Mouse (Mus musculus) MEL (cell line): ENCODE data around the gene Tmem179b. TPM values are rescaled to one million over a fixed set of nuclear protein-coding genes. Genes with fewer than 3 reads are reported as not detected.
A peak's percentile ranks its signal among the peaks of the same experiment; 100 is the strongest.
"Not testable (repeated sequence)": the region's sequence is repeated elsewhere in the genome, so short reads cannot be mapped to it uniquely, and the experiment has no call there.

ENCODE experiments used
- DNase-seq: peaks from one replicate; pipeline ENCODE4 v3.0.0; 2011; ENCODE audit warnings: low read depth, low spot score
- H3K27ac ChIP-seq: 2 replicates; pipeline ENCODE4 v1.5.1; 2012; ENCODE audit warnings: low read depth, mild to moderate bottlenecking, control low read depth, low read length, moderate library complexity; ENCODE audit not compliant: control insufficient read depth
- H3K27me3 ChIP-seq, 2 experiments: fragments of 150-350 bp in 1 of 2; sonication (generic) in 1 of 2; 2 replicates each; pipeline ENCODE4 v1.6.1; 2012; ENCODE audit warnings: low read length in 2 of 2, mild to moderate bottlenecking in 2 of 2, improper control_type of control experiment in 1 of 2, moderate library complexity in 1 of 2; ENCODE audit not compliant: insufficient read depth in 2 of 2, control insufficient read depth in 1 of 2
- H3K36me3 ChIP-seq, 2 experiments: 2 replicates each; pipeline ENCODE4 v1.6.1; 2012 to 2014; ENCODE audit warnings: low read length in 2 of 2, improper control_type of control experiment in 1 of 2, inconsistent platforms in 1 of 2, mild to moderate bottlenecking in 1 of 2; ENCODE audit not compliant: insufficient read depth in 2 of 2, control insufficient read depth in 1 of 2
- H3K4me1 ChIP-seq, 2 experiments: fragments of 150-350 bp in 1 of 2; sonication (generic) in 1 of 2; 2 replicates each; pipeline ENCODE4 v1.6.1; 2012; ENCODE audit warnings: low read length in 2 of 2, improper control_type of control experiment in 1 of 2, mild to moderate bottlenecking in 1 of 2; ENCODE audit not compliant: insufficient read depth in 2 of 2, control insufficient read depth in 1 of 2
- H3K4me3 ChIP-seq, 2 experiments: fragments of 150-350 bp in 1 of 2; sonication (generic) in 1 of 2; 2 replicates each; pipeline ENCODE4 v1.5.1; 2012; ENCODE audit warnings: low read depth in 2 of 2, low read length in 2 of 2, mild to moderate bottlenecking in 2 of 2, moderate library complexity in 2 of 2, control low read depth in 1 of 2, improper control_type of control experiment in 1 of 2; ENCODE audit not compliant: control insufficient read depth in 1 of 2, insufficient read depth in 1 of 2
- H3K79me2 ChIP-seq: 2 replicates; pipeline ENCODE4 v1.6.1; 2012; ENCODE audit warnings: mild to moderate bottlenecking, low read length, moderate library complexity; ENCODE audit not compliant: control insufficient read depth, poor library complexity, insufficient read depth
- H3K9ac ChIP-seq: 2 replicates; pipeline ENCODE4 v1.6.1; 2012; ENCODE audit warnings: low read depth, mild to moderate bottlenecking, control low read depth, low read length, moderate library complexity; ENCODE audit not compliant: control insufficient read depth, poor library complexity, severe bottlenecking
- H3K9me3 ChIP-seq: fragments of 150-350 bp; sonication (generic); replicated peaks from 2 replicates; pipeline ENCODE4 v1.6.1; 2012; ENCODE audit warnings: mild to moderate bottlenecking, low read length, improper control_type of control experiment, moderate library complexity; ENCODE audit not compliant: insufficient read depth
- BHLHE40 ChIP-seq: IDR thresholded peaks from 2 replicates; pipeline ENCODE4 v1.6.1; 2012; ENCODE audit warnings: low read depth, mild to moderate bottlenecking, inconsistent platforms, low read length, improper control_type of control experiment, borderline replicate concordance
- CHD2 ChIP-seq: IDR thresholded peaks from 2 replicates; pipeline ENCODE4 v1.6.1; 2011; ENCODE audit warnings: low read length, improper control_type of control experiment
- MAX ChIP-seq: IDR thresholded peaks from 2 replicates; pipeline ENCODE4 v1.6.1; 2011; ENCODE audit warnings: low read length, improper control_type of control experiment
- MYB ChIP-seq: IDR thresholded peaks from 2 replicates; pipeline ENCODE4 v1.6.1; 2011; ENCODE audit warnings: mild to moderate bottlenecking, low read depth, low read length, improper control_type of control experiment
- NELFE ChIP-seq: IDR thresholded peaks from 2 replicates; pipeline ENCODE4 v1.6.1; 2011; ENCODE audit warnings: low read depth, low read length, improper control_type of control experiment
- POLR2A ChIP-seq, 2 experiments: IDR thresholded peaks; 2 replicates each; pipeline ENCODE4 v1.6.1; 2011 to 2012; ENCODE audit warnings: low read length in 2 of 2, mild to moderate bottlenecking in 2 of 2, control low read depth in 1 of 2, improper control_type of control experiment in 1 of 2, low read depth in 1 of 2, moderate library complexity in 1 of 2; ENCODE audit not compliant: control insufficient read depth in 1 of 2, insufficient read depth in 1 of 2, poor library complexity in 1 of 2
- POLR2AphosphoS2 ChIP-seq: IDR thresholded peaks from 2 replicates; pipeline ENCODE4 v1.6.1; 2011; ENCODE audit warnings: low read length, improper control_type of control experiment
- POLR2AphosphoS5 ChIP-seq: IDR thresholded peaks from 2 replicates; pipeline ENCODE4 v1.6.1; 2012; ENCODE audit warnings: low read depth, borderline replicate concordance, mild to moderate bottlenecking, inconsistent platforms, low read length, moderate library complexity, mixed read lengths
- SIN3A ChIP-seq: IDR thresholded peaks from 2 replicates; pipeline ENCODE4 v1.6.1; 2012; ENCODE audit warnings: low read length, improper control_type of control experiment, inconsistent platforms
- SMC3 ChIP-seq: IDR thresholded peaks from 2 replicates; pipeline ENCODE4 v1.6.1; 2011; ENCODE audit warnings: low read depth, low read length, improper control_type of control experiment
- TBP ChIP-seq: IDR thresholded peaks from 2 replicates; pipeline ENCODE4 v1.8.0; 2011; ENCODE audit warnings: low read depth, low read length, improper control_type of control experiment
- UBTF ChIP-seq: IDR thresholded peaks from 2 replicates; pipeline ENCODE4 v1.6.1; 2012; ENCODE audit warnings: low read depth, mild to moderate bottlenecking, inconsistent platforms, low read length, improper control_type of control experiment, moderate library complexity, borderline replicate concordance; ENCODE audit not compliant: insufficient read depth
- ZMIZ1 ChIP-seq: IDR thresholded peaks from 2 replicates; pipeline ENCODE4 v1.6.1; 2012; ENCODE audit warnings: low read depth, mild to moderate bottlenecking, inconsistent platforms, low read length, improper control_type of control experiment, moderate library complexity
- ZNF384 ChIP-seq: IDR thresholded peaks from 2 replicates; pipeline ENCODE4 v1.6.1; 2012; ENCODE audit warnings: low read depth, mild to moderate bottlenecking, inconsistent platforms, low read length, improper control_type of control experiment
- polyA plus RNA-seq, 2 experiments: library from polyadenylated mRNA; stranded (reverse) in 1 of 2; unstranded in 1 of 2; fragments of >175 nt in 1 of 2; fragments of >200 nt in 1 of 2; gene quantifications; 2 replicates each; pipeline versions ENCODE4 v1.2.1 to v1.2.4; 2012; ENCODE audit warnings: low replicate concordance in 2 of 2, low read depth in 1 of 2; ENCODE audit not compliant: insufficient read length in 2 of 2, insufficient read depth in 1 of 2, missing spikeins in 1 of 2
- total RNA-seq: library from RNA; depleted of rRNA; stranded (reverse); fragments of 300-350 nt; gene quantifications from 2 replicates; pipeline ENCODE4 v1.2.3, GENCODE M21; 2012

Tmem179b gene
- total and polyA plus RNA-seq, 3 experiments = 60.0 to 101 TPM; not detected in 1

DNA sequence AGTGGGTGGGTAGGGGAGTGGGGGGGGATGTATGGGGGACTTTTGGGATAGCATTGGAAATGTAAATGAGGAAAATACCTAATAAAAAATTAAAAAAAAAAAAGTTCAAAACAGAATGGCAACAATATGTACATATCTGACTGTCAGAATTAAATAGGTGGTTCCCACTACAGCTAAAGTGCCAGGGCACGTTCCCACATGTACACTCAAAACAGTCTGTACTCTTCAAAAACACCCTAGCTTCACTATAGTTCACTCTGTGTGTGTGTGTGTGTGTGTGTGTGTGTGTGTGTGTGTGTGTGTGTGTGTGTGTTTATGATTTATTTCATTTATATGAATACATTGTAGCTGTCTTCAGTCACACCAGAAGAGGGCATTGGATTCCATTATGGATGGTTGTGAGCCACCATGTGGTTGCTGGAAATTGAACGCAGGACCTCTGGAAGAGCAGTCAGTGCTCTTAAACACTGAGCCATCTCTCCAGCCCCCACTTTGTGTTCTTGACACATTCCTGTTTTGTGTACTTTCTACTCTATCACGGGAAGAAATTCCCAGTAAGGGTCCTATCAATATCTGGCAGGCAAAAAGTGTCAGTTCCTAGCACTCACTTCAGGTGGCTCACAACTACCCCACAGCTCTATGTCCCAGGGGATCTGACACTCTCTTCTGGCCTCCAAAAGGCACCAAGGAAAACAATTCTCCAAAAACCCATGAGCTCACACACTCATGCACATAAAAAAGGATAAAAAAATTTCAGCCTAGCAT lies 45.8 kb downstream of the Tmem179b start:
- peaks cover 24% of the 10 kb centered on the region for H3K79me2 ChIP-seq
- not testable (repeated sequence) for H3K9ac ChIP-seq, H3K4me3 ChIP-seq, H3K9me3 ChIP-seq, H3K4me1 ChIP-seq, H3K27me3 ChIP-seq
- 0 out of 2 replicates have a peak overlapping the region, but pooled peaks have one; percentile 34 for H3K27ac ChIP-seq
- TF ChIP-seq POLR2AphosphoS2 (peak; percentile 99), ZNF384 (peak; percentile 46; the same call in 1 of the 2 replicates), SMC3 (0 out of 2 replicates have a peak, but pooled peaks have one; percentile 10), POLR2AphosphoS5 (peak; percentile 50; the same call in 1 of the 2 replicates), MYB (0 out of 2 replicates have a peak, but pooled peaks have one; percentile 28), NELFE (0 out of 2 replicates have a peak, but pooled peaks have one; percentile 21), TBP (0 out of 2 replicates have a peak, but pooled peaks have one; percentile 25), POLR2A (IDR thresholded peaks at IDR 0.05; ENCODE audit: control insufficient read depth in 1 of 2, insufficient read depth in 1 of 2, low read depth in 1 of 2, low read length in 2 of 2, poor library complexity in 1 of 2) (peak in 1 of 2 experiments; percentile 57; a peak in 2 of 4 replicates), SIN3A (0 out of 2 replicates have a peak, but pooled peaks have one; percentile 38), ZMIZ1 (peak; percentile 72; the same call in 1 of the 2 replicates), BHLHE40 (0 out of 2 replicates have a peak, but pooled peaks have one; percentile 9), CHD2 (peak; percentile 65)
- H3K36me3 ChIP-seq = peaks cover 9 to 22% of the 10 kb centered on the region in 2 experiments
- peak; percentile 79 for DNase-seq

GRCm38 (mm10) chr19:8727495-8728114 lies 46.7 kb downstream of the Tmem179b start:
- H3K36me3 ChIP-seq = peaks cover 9 to 22% of the 10 kb centered on the region in 2 experiments
- DNase-seq = peak; percentile 74
- H3K9me3 ChIP-seq = no peaks in the 10 kb centered on the region
- H3K4me3 ChIP-seq = no peak overlapping the region
- no peaks in the 10 kb centered on the region for H3K4me1 ChIP-seq
- H3K9ac ChIP-seq = no peak overlapping the region
- no peak for TF ChIP-seq MAX
- no peak for TF ChIP-seq UBTF
- peak; percentile 70 for TF ChIP-seq POLR2AphosphoS2
- TF ChIP-seq SMC3 = peak; percentile 23; the same call in 1 of the 2 replicates
- TF ChIP-seq POLR2A (IDR thresholded peaks at IDR 0.05; ENCODE audit: control insufficient read depth in 1 of 2, insufficient read depth in 1 of 2, low read depth in 1 of 2, low read length in 2 of 2, poor library complexity in 1 of 2) = peak in 1 of 2 experiments; percentile 70; a peak in 2 of 4 replicates
- no peak overlapping the region for H3K27ac ChIP-seq
- peaks cover 29% of the 10 kb centered on the region for H3K79me2 ChIP-seq
- no peaks in the 10 kb centered on the region for H3K27me3 ChIP-seq
